Mouse (Mus musculus): ENCODE results near the gene Otop2. TPM values are rescaled to one million over a fixed set of nuclear protein-coding genes. Genes with fewer than 3 reads are reported as not detected.

Otop2 gene
- total RNA-seq, 4 experiments from 2014 or later, result 0.91 to 3.2 (median 1.5) TPM

- DNase-seq (ENCODE audit: low spot score in 2 of 2), result no peak
These were observed 38.6 kb downstream of the Otop2 start for GRCm38 (mm10) chr11:115345515-115345914.

DNA sequence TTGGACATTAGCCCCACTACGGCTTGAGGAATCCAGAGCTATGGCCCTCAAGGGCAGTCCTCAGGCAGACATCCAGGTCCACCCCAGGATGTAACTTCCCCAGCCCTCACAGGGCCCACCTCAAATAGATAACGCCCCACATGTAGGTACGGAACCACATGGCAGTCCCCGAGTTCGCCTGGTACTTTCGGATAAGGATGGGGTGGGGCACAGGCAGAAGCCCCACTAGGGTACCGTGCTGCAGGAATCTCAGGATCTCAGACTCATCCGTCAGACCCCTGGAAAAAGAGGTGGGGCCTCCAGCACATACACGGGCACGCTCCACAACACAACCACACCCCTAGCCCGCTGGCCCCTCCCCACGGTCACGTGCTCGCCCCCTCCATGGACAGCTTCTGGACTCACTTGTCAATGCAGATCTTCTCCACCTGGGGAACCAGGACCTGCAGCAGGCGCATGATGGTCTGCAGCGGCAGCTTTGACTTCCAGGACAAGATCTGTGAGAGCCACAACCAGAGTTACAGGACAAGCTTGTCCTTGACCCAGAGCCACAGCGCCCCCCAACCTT is 41.8 kb downstream of the Otop2 start:
- no peak for DNase-seq (ENCODE audit: low spot score in 2 of 2)

- DNase-seq (ENCODE audit: low spot score in 2 of 2), result no peak
These were observed 43.0 kb downstream of the Otop2 start for GRCm38 (mm10) chr11:115349976-115350375.

GRCm38 (mm10) chr11:115353375-115353774 is 46.4 kb downstream of the Otop2 start:
- DNase-seq (ENCODE audit: low spot score in 2 of 2), result no peak

- no peak for DNase-seq (ENCODE audit: low spot score in 2 of 2)
These were observed 47.2 kb downstream of the Otop2 start for GRCm38 (mm10) chr11:115354183-115354582.

DNA sequence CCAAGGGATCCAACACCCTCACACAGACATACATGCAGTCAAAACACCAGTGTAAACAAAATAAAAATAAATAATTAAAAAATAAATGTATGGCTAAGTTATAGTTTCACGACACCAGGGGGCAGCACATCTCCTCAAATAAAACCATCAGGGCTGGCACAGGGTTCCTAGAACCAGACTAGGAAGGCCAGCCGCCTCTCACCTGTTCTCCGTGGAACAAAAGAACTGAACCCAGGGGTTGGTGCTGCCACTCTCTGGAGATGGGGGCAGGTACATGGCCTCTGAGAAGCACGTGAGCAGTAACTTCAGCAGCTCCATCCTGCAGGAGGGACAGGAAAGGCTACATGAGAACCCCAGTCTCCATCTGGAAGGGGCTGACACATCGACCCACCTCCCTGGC is 51.5 kb downstream of the Otop2 start:
- DNase-seq (ENCODE audit: low spot score in 2 of 2), result peak in 1 of 2 experiments; percentile 28

GRCm38 (mm10) chr11:115359293-115359692 is 52.3 kb downstream of the Otop2 start:
- no peak for DNase-seq (ENCODE audit: low spot score in 2 of 2)

DNA sequence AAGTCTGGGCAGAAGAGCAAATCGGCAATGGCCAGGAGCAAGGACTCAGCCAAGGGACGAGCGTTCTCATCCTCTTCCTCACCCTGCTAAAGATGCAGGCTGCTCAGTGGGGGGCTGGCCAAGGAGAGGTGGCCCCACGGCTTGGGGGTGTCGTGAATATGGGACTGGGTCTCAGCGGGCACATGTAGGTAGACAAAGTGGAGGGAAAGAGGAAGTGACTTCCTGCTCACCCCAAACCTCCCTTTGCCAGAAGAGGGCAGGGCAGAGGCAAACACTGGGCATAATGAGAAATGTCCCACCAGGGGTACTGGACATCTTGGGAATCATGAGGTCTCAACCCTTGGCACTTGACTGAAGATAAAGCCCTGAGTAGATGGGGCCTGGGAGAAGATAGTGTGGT is 52.8 kb downstream of the Otop2 start:
- DNase-seq (ENCODE audit: low spot score in 2 of 2), result no peak

DNA sequence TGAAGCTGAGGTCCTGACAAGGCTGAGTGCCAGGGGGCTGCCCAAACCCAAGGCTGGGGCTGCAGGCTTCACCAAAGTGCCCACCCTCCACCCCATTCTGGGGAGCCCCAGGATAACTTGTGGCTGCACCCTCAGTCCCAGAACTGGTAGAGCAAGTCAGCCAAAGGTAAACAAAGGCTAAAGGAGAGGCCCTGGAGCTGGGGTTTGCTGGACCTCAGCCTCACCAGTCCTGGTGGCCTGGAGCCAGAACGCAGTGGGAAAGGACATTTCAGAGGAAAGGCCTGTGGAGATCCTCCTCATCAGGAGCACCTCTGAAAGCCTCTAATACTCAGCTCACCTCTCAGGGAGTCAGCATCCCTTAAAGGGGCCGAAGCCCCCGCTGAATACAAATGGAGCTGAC is 57.2 kb downstream of the Otop2 start:
- DNase-seq (ENCODE audit: low spot score in 2 of 2), result no peak

- DNase-seq (ENCODE audit: low spot score in 2 of 2), result no peak
These were observed 59.2 kb downstream of the Otop2 start for GRCm38 (mm10) chr11:115366039-115366705.

GRCm38 (mm10) chr11:115366706-115367394 is 59.9 kb downstream of the Otop2 start:
- DNase-seq (ENCODE audit: low spot score in 2 of 2), result peak in 1 of 2 experiments; percentile 67

GRCm38 (mm10) chr11:115367395-115367944 is 60.5 kb downstream of the Otop2 start, which contains the start of gene Hid1:
Hid1 (minus strand) TSS chr11:115367756.
- peak; percentile 76 to 85 for DNase-seq (ENCODE audit: low spot score in 2 of 2)

DNA sequence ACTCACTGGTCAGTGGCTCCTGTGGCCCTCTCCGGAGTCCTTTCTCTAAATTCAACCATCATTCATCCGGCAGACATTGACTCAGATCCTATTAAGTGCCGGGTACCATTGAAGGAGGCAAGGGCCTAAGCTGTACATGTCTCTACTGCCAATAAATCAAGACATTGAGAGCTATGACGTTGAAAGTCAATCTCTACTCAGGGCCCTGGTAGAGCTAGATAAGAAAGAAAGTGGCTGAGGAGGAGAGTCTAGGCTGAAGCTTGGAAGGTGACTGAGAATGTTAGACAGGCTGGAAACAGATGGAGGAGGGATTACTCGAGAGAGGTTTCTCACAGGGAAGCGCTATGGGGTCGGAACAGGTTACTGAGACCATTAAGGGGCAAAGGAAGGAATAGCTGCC is 63.4 kb downstream of the Otop2 start:
- DNase-seq (ENCODE audit: low spot score in 2 of 2), result no peak

DNA sequence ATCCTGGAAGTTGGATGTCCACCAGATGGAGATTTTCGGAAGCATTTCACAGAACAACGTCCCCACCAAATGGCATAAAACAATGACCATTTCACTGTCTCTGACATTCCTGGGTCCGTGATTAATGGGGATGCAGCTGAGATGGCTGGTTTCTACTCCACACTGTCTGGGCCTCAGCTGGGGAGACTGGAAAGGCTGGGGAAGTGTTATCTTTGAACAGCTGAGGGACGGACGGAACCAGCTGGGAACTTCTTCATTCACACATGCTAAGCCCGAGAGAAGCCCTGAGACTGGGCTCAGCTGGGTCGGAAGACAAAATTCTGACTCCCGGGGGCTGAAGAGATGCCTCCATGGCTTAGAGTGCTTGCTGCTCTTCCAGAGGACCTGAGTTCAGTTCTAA is 64.4 kb downstream of the Otop2 start:
- no peak for DNase-seq (ENCODE audit: low spot score in 2 of 2)

GRCm38 (mm10) chr11:115372015-115372414 is 65.1 kb downstream of the Otop2 start:
- no peak for DNase-seq (ENCODE audit: low spot score in 2 of 2)

- DNase-seq (ENCODE audit: low spot score in 2 of 2), result no peak
These were observed 65.8 kb downstream of the Otop2 start for GRCm38 (mm10) chr11:115372737-115373136.

DNA sequence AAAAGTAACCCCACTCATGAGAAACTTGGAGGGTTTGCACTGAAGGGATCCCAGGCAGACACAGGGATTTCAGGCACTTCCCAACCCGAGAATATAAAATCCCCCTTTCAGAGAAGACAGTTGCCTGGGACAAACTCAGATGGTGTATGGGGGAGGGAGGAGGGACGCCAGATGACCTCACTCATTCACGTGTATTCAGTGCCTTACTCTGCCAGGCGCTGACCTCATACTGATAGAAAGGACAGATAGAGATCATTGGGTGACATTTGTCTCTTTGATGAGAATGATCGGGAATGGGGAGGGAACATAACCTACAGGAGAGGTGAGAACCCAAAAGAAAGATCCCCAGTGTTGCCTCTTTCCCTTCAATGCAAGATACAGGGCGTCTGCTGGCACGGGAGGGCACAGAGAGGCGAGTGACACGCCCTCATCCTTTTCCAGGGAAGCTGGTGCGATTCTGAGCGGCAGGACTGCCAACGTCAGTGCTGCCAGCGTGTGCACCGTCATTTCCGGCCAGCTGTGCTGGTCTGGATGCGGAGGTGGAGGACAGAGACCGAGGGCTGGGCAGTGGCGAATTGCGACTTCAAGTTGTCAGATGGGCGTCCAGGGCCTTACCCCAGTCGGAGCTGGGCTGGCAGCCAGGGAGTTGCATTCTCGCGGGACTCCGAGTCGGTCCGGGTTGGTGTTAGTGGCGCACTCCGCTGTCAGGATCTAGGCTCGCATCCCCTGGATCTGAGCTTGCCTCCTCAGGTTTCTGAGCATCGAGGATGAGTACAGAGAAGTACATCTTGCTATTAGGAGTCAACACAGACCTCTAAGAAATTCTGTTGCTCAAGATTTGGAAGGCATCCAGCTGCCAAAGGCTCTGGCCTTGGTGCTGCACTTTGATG is 67.1 kb downstream of the Otop2 start:
- peak; percentile 81 to 84 for DNase-seq (ENCODE audit: low spot score in 2 of 2)

DNA sequence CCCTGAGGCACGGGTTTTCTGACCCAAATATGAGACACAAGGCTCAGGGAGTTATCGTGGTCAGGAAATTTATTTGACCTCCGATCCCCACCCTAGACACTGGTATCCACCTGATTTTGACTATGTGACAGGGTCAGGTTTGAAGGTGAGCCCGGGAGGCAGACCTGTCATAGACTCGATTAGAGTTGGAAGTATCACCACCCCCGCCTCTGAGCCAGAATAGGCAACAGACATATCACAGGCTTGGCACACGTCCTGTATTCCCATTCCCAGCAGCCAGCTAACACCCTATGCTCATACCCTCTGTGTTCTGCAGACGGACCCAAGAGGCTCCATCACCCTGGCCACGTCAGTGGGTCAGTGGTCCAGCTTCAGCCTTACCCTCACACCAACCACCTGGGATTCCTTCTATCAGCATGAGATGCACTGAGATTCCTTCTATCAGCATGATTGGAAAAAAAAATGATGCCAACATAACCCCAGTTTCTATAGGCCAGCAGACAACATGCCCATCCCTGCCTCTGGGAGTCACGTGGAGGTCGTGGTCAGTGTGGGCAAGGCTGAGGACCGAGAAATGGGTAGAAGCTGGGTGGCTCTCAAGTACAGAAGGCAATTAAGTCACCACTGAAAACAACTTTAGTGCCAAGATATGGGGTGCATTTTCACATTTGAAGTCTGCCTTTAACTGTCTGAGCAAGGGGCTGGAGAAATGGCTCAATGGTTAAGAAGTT is 67.9 kb downstream of the Otop2 start:
- DNase-seq (ENCODE audit: low spot score in 2 of 2), result peak in 1 of 2 experiments; percentile 76

DNA sequence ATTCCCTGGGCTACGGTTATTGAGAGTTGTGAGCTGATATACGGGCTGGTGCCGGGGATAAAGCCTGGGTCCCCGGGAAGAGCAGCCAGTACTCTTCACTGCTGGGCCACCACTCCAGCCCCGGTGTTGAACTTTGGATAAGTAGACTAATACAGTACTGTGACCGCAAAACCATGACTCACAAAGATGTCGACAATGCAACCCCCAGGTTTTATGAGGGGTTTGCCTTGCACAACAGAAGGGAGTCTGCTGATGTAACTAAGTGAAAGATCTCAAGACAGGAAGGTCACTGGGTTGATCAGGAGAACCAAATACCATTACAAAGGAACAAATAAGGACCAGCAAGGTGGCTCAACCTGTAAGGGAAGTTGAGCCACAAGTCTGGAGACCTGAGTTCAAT is 69.8 kb downstream of the Otop2 start:
- DNase-seq (ENCODE audit: low spot score in 2 of 2), result no peak

- DNase-seq (ENCODE audit: low spot score in 2 of 2), result no peak
These were observed 70.3 kb downstream of the Otop2 start for GRCm38 (mm10) chr11:115377254-115377653.

- no peak for DNase-seq (ENCODE audit: low spot score in 2 of 2)
These were observed 70.9 kb downstream of the Otop2 start for GRCm38 (mm10) chr11:115377854-115378253.
